Mouse (Mus musculus) midbrain, embryonic 12.5 days (tissue): ENCODE measurements at regions not wholly inside any gene's neighbourhood (a gene's known extent, or its start where the extent isn't known, plus 50 kb on each side); places are given as distances from the start of the nearest gene placed in this dataset.

Experiments
- ATAC-seq: fragments of 200-750 bp; cut with Nextera tagmentation; 2 replicates; pipeline ENCODE4 v1.8.0; 2017; ENCODE audit warnings: low read depth, moderate TSS enrichment, moderate library complexity; ENCODE audit not compliant: low FRiP score
- H3K27ac ChIP-seq: fragments of 300-500 bp; sonication (generic); replicated peaks from 2 replicates; pipeline ENCODE4 v1.5.1; 2016; ENCODE audit warnings: mild to moderate bottlenecking
- H3K27me3 ChIP-seq: fragments of 300-500 bp; sonication (generic); 2 replicates; pipeline ENCODE4 v1.6.1; 2016; ENCODE audit warnings: mild to moderate bottlenecking
- H3K36me3 ChIP-seq: fragments of 300-500 bp; sonication (generic); 2 replicates; pipeline ENCODE4 v1.6.1; 2016
- H3K4me1 ChIP-seq: fragments of 300-500 bp; sonication (generic); 2 replicates; pipeline ENCODE4 v1.6.1; 2016
- H3K4me2 ChIP-seq: fragments of 300-500 bp; sonication (generic); replicated peaks from 2 replicates; pipeline ENCODE4 v1.6.1; 2016; ENCODE audit warnings: mild to moderate bottlenecking, moderate library complexity
- H3K4me3 ChIP-seq: fragments of 300-500 bp; sonication (generic); 2 replicates; pipeline ENCODE4 v1.5.1; 2016; ENCODE audit warnings: mild to moderate bottlenecking
- H3K9ac ChIP-seq: fragments of 300-500 bp; sonication (generic); replicated peaks from 2 replicates; pipeline ENCODE4 v1.6.1; 2016; ENCODE audit warnings: mild to moderate bottlenecking, moderate library complexity
- H3K9me3 ChIP-seq: fragments of 300-500 bp; sonication (generic); 2 replicates; pipeline ENCODE4 v1.6.1; 2016; ENCODE audit warnings: mild to moderate bottlenecking
- WGBS: fragments of 180-500 bp; shearing (Covaris S2); methylation state at CpG from one replicate; pipeline ENCODE4 v1.1.7; 2016; 5-methylcytosine and 5-hydroxymethylcytosine counted together

- Histone ChIP-seq H3K4me1 (no peaks in the 10 kb centered on the region), H3K36me3 (no peaks in the 10 kb centered on the region), H3K9me3 (no peaks in the 10 kb centered on the region), H3K4me2 (no peak overlapping the region), H3K27ac (no peak overlapping the region), H3K27me3 (no peaks in the 10 kb centered on the region), H3K9ac (no peak overlapping the region), H3K4me3 (no peak overlapping the region)
- ATAC-seq: no peak
- WGBS: 84% methylated on average over 4 of the region's 4 CpGs
Observed at GRCm38 (mm10) chr2:108231054-108231453, 940.6 kb downstream of the Kcna4 start.

DNA sequence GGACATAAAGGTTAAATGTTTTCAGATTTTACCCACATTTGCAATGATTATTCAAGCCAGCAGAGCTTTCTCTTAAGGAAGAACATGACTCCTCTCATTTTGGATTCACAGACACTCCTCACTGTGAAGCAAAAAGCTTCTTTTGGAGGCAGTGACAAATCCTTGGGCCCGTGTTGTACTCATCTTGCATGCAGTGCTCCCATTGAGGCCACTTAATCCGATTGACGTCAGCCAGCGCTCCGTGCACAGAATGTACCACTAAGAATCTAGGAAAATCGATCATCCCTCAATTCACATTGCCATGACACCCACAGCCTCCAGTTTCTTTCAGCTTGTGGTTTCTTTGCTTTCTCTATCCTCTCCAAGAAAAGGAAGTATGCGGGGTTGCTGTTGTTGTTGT lies 941.5 kb downstream of the Kcna4 start:
- no peaks in the 10 kb centered on the region for H3K36me3 ChIP-seq
- H3K4me2 ChIP-seq: 0 out of 2 replicates have a peak overlapping the region, but pooled peaks have one; percentile 13
- ATAC-seq: peak; percentile 93
- no peaks in the 10 kb centered on the region for H3K4me1 ChIP-seq
- no peak overlapping the region for H3K4me3 ChIP-seq
- no peak overlapping the region for H3K9ac ChIP-seq
- no peaks in the 10 kb centered on the region for H3K27me3 ChIP-seq
- 24% methylated on average over 7 of the region's 7 CpGs for WGBS
- no peak overlapping the region for H3K27ac ChIP-seq
- no peaks in the 10 kb centered on the region for H3K9me3 ChIP-seq

- no peak overlapping the region for H3K4me3 ChIP-seq
- H3K36me3 ChIP-seq: no peaks in the 10 kb centered on the region
- H3K9ac ChIP-seq: no peak overlapping the region
- 79% methylated on average over 9 of the region's 9 CpGs for WGBS
- no peaks in the 10 kb centered on the region for H3K9me3 ChIP-seq
- ATAC-seq: no peak
- H3K4me2 ChIP-seq: no peak overlapping the region
- H3K27me3 ChIP-seq: no peaks in the 10 kb centered on the region
- no peak overlapping the region for H3K27ac ChIP-seq
- H3K4me1 ChIP-seq: no peaks in the 10 kb centered on the region
Observed at GRCm38 (mm10) chr2:108236286-108236988, 946.0 kb downstream of the Kcna4 start.
